Mouse (Mus musculus) G1E-ER4 (cell line): ENCODE data around the gene Asic2. TPM values are rescaled to one million over a fixed set of nuclear protein-coding genes. Genes with fewer than 3 reads are reported as not detected.

ENCODE experiments used
- GATA1 ChIP-seq: IDR thresholded peaks from one replicate; pipeline ENCODE4 v1.8.0; 2012; ENCODE audit warnings: low read length, inconsistent platforms
- polyA plus RNA-seq: library from polyadenylated mRNA; stranded (reverse); fragments of >175 nt; gene quantifications from 2 replicates; pipeline ENCODE4 v1.2.3, GENCODE M21; 2012

Gene Asic2
- polyA plus RNA-seq, 1 experiment, result not detected

DNA sequence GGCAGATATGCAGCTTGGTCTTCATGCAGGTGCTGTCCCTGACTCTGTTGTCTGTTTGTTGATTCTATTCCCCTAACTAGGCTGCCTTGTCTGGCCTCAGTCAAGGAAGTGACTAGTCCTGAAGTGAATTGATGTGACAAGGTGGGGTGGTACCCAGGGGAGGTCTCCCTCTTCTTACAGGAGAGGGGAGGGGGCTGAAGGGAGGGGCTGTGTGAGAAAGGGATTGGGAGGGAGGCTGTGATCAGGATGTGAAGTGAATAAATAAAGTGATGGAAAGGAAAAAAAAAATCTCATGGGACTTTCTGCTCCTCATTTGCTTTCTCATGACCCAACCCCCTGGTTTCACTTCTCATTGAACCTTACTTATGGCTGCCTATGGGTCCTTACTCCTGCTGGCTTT, 65.9 kb downstream of the Asic2 start:
- no peak for TF ChIP-seq GATA1

DNA sequence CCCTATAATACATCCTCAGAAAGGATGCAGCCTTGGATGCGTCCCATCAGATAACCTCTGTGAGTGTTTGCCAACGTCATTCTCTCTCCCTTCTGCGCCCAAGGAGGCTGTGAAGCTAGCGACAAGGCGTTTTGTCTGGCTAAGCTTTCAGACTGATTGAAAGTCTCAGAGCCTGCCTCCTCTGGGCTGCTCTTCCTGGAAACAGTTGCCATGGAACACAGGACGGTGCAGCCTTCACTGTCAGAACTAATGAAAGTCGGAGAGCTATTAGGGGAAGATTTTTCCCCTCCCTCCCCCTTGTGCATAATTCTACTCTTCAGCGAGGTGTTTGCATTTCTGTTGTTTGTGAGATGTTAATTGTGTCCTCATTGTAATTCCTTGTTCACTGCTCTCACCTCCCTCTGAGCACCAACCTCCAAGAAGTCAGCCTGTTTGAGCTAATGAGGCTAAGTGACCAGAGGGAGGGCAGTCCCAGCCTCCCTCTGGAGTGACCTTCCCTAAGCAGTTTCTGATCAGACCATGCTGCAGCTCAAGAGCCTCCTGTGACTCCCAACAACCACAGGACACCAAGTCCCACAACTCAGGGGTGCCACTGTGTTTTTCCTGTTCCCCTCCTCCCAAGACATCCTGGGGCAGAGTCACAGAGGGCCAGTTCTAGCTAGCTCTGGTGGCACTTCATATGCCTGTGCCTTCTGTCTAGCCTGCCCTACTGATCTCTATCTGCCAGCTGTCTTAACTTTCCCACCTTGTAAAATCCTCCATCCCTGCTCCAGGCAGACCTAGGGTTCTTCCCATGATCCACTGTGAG, 70.5 kb downstream of the Asic2 start:
- TF ChIP-seq GATA1, result no peak

DNA sequence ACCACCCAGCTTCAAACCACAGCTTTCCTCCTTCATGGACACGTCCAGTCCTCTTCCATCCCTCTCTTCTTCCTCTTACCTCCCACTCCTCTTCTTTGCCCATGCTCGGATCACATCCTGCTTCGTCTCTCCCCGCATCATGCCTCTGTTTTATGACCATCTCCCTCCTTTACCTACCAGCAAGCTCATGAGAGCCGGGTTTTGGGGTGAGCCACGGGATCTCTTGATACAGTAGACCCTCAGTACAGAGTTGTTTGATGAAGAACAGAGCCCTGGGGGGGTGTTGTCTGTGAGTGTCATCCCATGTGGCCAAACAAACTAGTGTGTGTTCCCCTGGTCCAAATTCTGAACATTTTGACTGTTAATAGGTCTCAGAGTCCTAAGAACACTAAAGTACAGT, 71.7 kb downstream of the Asic2 start:
- no peak for TF ChIP-seq GATA1

DNA sequence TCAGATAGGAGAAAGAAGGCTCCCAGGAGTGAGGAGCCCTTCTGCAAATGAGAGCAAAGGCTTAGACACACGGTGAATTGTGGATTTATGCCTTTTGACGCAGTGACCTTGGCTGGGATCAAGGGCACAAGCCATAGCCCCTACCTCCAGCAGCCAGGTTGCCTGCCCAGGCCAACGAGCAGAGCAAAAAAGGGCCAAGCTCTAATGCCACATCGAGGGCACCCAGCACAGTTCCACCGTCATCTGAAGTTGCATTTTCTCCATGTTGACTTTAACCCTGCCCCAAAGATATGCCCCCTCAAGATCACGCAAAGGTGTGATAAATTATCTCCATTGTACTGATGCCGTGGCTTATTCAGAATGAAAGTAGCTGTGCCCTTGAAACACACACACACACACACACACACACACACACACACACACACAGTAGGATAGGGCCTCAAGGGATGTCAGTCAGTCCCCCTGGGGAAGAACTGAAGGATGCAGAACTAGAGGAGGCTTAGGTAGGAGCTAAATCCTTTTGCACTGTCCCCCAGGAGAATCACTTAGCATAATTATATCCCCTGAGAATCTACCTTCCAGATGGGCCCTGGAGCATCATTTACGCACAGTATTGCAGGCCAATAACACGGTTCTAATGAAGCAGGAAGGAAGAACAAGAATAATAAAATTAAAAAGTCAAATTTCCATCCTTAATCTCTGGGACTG, 96.6 kb downstream of the Asic2 start:
- no peak for TF ChIP-seq GATA1

DNA sequence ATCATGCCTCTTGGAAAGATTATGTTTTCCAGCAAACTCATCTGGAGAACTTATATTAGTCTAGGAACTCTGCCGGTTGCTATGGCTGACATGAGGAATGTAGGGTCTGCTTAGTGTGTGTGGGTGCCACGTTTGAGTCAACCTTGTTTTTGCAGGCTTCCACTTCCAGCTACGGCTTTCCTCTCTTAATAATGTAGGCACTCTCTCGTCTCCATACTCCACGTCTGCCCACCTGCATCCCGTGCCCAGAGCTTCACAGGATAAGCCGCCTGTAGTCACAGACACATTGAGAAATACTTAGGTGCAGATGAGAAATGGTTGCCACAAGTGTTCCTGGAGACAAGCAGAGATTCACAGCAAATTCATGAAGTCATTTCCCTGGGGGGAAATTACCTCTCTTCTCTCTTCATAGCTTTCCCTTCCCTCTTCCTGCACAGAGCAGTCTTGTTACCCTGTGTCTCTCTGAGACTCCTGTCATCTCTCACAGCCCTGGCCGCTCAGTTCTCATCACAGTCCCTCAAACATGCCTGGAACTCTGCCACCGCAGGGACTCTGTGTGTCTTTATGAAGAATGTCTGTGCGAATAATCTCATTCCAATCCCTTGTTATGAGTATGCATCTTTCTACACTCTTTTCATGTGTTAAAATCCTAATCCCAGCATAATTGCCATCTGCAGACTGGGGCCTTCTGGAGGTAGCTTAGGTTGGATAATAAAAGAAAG, 102.4 kb downstream of the Asic2 start:
- no peak for TF ChIP-seq GATA1

DNA sequence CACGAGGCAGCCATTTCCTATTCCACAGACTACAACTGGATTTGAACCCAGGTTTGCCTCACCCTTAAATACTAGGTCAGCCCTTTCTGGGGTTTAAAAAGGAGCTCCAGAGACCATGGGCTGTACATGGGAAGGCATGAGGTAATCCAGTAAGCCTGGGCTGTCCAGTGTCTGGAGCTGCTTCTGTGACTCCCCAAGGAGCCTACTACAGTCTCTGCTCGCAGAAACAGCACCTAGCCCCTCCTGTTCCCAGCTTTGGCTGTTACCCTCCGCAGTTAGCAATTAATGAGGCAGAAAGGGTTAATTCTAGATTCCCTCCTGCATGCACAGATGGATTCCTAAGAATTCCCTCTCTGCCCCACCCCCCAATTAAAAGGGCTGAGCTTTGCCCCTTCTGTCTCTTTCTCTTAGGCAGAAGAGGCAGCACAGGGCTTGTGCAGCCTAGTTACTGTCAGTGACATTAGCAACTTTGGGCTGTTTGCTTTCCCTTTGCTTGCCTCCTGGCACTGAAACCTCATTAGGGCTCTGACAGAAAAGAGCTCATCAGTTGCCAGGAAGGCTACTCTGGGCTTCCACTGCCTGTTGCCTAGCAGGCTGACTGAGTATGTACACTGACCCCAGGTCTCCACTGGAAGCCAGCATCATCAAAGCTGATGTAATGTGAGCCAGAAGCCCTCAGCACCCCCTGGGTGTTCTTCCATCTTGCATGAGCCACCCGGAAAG, 107.8 kb downstream of the Asic2 start, which contains the start of gene 5530401A14Rik:
Gene 5530401A14Rik (plus strand): TSS at position 424 of the 723 bp plus-strand sequence.
- TF ChIP-seq GATA1, result no peak

DNA sequence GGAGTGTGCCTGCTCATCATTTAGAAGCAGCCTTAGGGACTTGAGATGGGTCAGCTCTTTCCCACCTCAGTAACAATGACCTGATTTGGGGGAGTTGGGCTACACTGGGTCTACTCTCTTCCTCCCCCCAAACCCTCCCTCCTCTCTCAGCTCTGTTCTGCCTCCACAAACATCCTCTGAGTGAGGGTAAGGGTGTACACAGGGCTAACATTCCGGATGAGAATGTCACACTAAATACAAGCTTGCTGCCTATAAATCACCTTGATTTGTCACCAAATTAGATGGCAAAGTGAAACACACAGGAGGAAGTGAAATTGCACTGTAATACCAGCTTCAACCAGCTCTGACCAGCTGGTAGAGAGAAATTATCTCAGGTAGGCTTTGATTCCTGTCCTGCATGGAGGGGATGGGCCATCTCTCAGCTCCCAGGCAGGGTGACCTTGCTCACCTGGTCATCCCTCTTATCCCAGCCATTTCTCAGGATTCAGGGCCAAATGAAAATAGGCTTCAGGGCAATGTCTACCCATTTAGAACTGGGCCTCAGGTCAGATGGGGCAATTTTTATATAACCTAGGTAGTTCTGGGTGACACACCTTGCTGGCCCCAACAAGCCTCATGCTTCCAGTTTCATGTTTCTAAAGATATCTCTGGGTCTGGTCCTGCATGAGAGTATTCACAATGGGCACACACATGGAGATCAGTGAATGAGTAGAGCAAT, 120.3 kb downstream of the Asic2 start:
- TF ChIP-seq GATA1, result no peak

DNA sequence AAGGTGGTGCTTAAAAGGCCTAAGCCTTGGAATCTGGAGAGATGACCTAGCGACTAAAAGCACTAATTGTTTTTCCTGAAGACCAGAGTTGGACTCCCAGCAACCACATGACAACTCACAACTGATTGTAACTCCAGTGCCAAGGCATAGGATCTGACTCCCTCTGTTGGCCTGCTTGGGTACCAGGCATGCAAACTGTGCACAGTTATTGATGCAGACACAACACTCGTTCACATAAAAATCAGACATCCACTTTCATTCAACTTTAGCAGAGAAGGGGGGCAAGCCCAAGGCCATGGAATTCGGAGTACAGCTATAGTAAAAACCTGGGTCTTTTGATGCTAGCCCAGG, 122.6 kb downstream of the Asic2 start:
- TF ChIP-seq GATA1, result no peak

DNA sequence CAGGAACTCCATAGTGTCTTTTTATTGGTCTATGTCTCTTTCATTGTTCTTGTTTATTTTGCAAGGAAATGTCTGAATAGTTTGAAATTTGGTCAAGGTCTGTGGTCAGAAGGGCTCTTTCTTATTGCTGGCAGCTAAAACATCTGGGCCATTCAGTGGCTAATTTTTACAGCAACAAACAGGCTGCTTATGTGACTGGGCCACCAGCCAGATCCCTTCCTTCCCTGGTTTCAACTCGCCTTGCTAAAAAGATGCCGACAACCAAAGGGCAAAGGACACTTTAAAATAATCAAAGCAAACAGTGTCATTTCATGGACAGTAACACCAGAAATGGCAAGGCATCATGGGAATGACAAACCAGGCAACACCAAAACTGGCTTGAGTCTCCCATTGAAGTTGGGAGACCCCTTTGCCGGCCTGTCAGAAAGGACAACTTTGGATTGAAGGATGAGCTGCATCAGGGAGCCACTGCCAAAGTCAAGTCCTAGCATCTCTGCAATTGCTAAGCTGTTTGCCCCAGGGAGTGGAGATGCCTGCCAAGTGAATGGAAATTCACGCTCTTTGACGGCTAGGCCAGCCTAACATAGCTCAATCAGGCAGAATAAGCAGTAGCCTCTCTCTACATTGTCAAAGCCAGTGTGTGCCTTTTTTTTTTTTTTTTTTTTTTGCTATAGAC, 123.1 kb downstream of the Asic2 start:
- no peak for TF ChIP-seq GATA1

DNA sequence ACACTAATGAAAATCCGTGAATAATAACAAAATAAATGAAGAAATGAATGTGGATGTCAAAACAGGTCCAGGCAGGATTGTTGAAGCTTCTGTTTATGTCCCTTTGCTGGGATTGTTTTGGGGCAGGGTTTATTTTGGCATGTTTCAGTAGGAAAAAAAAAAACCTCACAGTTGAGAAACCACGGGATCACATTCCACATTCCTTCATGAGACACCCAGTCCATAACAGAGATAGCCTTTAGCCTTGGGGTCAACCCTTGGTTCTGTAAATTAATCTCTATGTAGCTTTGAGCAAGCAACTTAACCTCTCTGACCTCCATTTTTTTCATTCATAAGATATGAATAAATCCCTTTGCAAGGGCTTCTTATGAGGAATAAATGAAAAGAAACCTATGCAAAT, 127.3 kb downstream of the Asic2 start:
- TF ChIP-seq GATA1, result no peak

DNA sequence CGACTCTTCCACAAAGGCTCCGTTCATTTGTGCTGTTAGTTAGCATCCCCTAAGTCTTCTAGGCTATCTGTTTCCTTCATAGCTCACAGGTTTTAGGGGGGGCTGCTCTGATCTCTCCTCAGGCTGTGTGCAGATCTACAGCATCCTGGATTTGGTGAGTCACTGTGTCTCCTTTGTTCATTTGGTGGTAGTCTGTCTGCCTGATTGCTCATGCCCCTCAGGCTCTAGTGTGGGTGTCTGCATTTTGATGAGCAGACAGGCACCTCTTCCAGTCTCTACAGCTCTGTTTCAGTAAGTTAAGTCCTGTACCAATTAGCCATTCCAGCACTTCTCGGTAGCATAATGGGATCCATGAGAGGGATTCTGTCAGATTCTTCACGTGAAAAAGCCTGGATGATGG, 129.8 kb downstream of the Asic2 start:
- TF ChIP-seq GATA1, result no peak

DNA sequence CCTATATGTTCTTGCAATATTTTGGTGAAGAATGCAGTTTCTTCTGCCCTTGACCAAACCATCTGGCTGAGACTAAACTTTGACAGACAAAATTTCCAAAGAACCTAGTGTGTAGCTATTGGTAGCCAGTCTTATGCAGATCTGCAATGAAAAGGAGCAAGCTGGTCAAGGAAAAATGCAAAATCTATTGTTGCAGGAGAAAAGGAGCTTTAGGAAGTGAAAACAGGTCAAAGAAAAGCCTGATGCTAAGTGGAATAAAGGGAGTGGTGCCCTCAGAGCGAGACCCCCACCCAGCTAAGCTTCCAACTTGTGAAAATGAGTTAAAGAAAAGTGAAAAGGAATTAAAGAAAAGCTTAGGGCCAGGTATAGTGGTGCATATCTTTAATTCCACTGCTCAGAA, 135.9 kb downstream of the Asic2 start:
- TF ChIP-seq GATA1, result no peak

DNA sequence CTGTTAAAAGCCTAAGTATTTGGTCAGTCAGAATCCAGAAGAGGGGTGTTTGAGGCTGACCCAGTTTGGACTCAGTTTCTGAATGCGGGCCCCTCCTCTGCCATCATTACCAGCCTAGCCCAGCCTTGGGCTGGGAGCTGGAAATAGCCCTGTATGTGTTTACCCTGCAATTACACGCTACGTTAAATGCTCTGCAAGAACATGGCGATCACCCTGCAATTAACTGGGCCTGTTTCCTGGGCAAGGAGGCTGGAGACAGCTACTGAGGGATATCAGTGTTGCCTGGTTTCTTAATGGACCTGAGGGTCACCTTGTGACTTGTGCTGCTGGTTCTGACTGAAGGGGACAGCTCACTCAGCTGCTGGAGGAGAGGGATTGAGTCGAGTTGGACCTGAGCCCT, 151.7 kb downstream of the Asic2 start:
- TF ChIP-seq GATA1, result no peak

DNA sequence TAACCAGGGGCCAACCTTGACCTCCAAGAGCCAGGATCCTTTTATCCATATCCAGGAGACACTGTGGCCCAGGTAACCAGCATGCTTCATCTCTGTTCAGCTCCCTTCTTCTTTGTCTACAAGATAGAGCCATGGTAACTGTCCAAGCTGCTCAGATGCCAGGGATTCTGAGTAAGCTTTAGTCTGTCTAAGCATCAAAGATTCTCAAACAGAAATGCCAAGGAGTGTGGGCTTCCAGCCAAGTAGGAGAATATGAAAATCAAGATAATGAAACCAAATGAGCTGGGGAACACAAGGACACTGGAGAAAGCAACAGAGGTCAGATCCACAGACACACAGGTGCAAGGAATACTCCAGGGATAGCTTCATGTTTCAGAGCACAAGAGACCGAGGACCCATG, 153.4 kb downstream of the Asic2 start:
- TF ChIP-seq GATA1, result no peak

DNA sequence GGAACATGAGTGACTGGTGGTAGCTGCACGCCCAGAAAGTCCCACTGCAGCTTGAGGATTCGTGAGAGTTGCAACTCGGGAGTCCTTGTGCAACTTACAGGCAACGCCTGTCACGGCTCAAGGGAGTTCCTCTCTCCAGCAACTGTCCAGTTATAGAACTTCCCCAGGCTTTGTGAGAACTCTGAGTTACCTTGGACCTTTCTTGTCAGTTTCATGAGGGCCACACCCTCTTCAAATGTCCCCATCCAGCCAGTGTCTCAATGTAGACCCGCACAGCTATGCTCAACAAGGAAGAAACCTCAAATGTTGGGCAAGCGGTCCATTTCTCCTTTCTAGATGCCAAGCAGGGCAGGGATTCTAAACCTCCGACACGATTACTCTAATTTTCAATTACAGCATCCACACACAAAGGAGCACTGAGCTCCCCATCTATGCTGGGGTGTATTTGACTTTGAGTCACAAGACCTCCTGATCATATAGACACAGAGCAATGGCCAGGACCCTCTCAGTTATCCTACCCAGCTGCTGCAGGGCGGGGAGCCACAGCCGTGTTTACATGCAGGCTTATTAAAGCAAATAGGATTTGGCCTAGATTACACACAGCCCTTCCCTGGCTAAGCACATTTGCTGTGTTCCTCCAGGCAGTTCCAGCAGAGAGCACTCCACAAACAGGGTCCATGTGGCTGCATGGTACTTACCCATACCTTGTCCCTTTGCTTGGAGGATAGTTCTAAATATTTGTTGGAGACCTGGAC, 161.2 kb downstream of the Asic2 start:
- TF ChIP-seq GATA1, result no peak
